In genomic region chr13:114387521-114388171, GRCm38 (mm10) we compare ENCODE assay signal across 8 mouse cellular contexts. TPM values are rescaled to one million over a fixed set of nuclear protein-coding genes. Genes with fewer than 3 reads are reported as not detected.
DNase-seq lines count a peak whose midpoint lies in the region; ATAC-seq and TF ChIP-seq lines count a peak whose summit lies in the region.

No protein-coding gene starts in this region.

- peak overlapping the region; percentile 82 for H3K27ac ChIP-seq in heart, embryonic 11.5 days (ENCODE audit: low read depth, low read length)
- peak overlapping the region; percentile 89 for H3K27ac ChIP-seq in kidney, embryonic 16.5 days (ENCODE audit: low read length)
- H3K27ac ChIP-seq in liver, adult 2 months (replicated peaks; ENCODE audit: insufficient read depth, low read depth, low read length), result peak overlapping the region; percentile 96

- no peak for TF ChIP-seq CTCF in liver, adult 2 months (IDR thresholded peaks at IDR 0.05; ENCODE audit: low read depth, low read length)

- TF ChIP-seq POLR2A in liver, adult 2 months (IDR thresholded peaks at IDR 0.05; ENCODE audit: extremely low read depth, insufficient read depth, low read length), result peak; percentile 69; the same call in 1 of the 2 replicates
- TF ChIP-seq POLR2A in myocyte (IDR thresholded peaks at IDR 0.05; ENCODE audit: insufficient read length, low read depth), result peak; percentile 90

- no peaks in the 10 kb centered on the region for H3K27me3 ChIP-seq in heart, embryonic 11.5 days (ENCODE audit: control insufficient read depth, insufficient read depth, low read length)
- no peaks in the 10 kb centered on the region for H3K27me3 ChIP-seq in kidney, embryonic 16.5 days (ENCODE audit: insufficient read depth, low read length)
- H3K27me3 ChIP-seq in liver, adult 2 months (ENCODE audit: control insufficient read depth, insufficient read depth, low read length), result no peaks in the 10 kb centered on the region
- H3K27me3 ChIP-seq in myocyte (ENCODE audit: control insufficient read depth, insufficient read depth, insufficient read length), result no peaks in the 10 kb centered on the region
- no peaks in the 10 kb centered on the region; the same call in 1 of the 2 replicates for H3K27me3 ChIP-seq in splenic B cell, adult 2 months (ENCODE audit: control insufficient read depth, insufficient read depth, low read length, poor library complexity, severe bottlenecking)

- peak overlapping the region; percentile 83 for H3K4me2 ChIP-seq in heart, embryonic 11.5 days
- H3K4me2 ChIP-seq in kidney, embryonic 16.5 days (replicated peaks; ENCODE audit: low read depth, low read length), result peak overlapping the region; percentile 79
- peak overlapping the region; percentile 79 for H3K4me2 ChIP-seq in myocyte (ENCODE audit: low read depth)

- H3K4me1 ChIP-seq in heart, embryonic 11.5 days (ENCODE audit: control insufficient read depth, insufficient read depth, low read length), result peaks cover 8% of the 10 kb centered on the region; the same call in 1 of the 2 replicates
- H3K4me1 ChIP-seq in kidney, embryonic 16.5 days (ENCODE audit: insufficient read depth, low read length), result peaks cover 8% of the 10 kb centered on the region
- H3K4me1 ChIP-seq in liver, adult 2 months (ENCODE audit: control insufficient read depth, insufficient read depth, low read length), result peaks cover 3% of the 10 kb centered on the region

- peak; percentile 96 for ATAC-seq in erythroblast, adult 5-6 weeks (replicated peaks; ENCODE audit: low FRiP score, poor library complexity, severe bottlenecking)
- peak; percentile 79 for ATAC-seq in heart, embryonic 11.5 days (replicated peaks; ENCODE audit: insufficient number of reproducible peaks, low FRiP score, low TSS enrichment)
- peak; percentile 91 for ATAC-seq in kidney, embryonic 16.5 days (ENCODE audit: low FRiP score, low TSS enrichment)

- peak; percentile 87 to 88 for DNase-seq in B cell, adult 2 months
- DNase-seq in brain, adult 2 months (ENCODE audit: low read depth, low spot score), result peak; percentile 98
- peak; percentile 88 for DNase-seq in liver, adult 2 months (ENCODE audit: extremely low read depth, low read depth, low spot score)
- peak; percentile 93 for DNase-seq in splenic B cell, adult 2 months (ENCODE audit: low read depth, low spot score)

- under 1% methylated on average over 37 of the region's 37 CpGs for WGBS in heart, embryonic 11.5 days (ENCODE audit: insufficient replicate concordance)
- WGBS in kidney, embryonic 16.5 days, result under 1% methylated on average over 37 of the region's 37 CpGs
- WGBS in liver, adult 2 months, result under 1% methylated on average over 37 of the region's 37 CpGs

- no peaks in the 10 kb centered on the region for H3K9me3 ChIP-seq in heart, embryonic 11.5 days (replicated peaks; ENCODE audit: control insufficient read depth, low read length)
- H3K9me3 ChIP-seq in kidney, embryonic 16.5 days (ENCODE audit: low read length), result no peaks in the 10 kb centered on the region

- H3K79me2 ChIP-seq in liver, adult 2 months (ENCODE audit: control insufficient read depth, insufficient read depth, low read length), result peaks cover 10% of the 10 kb centered on the region; the same call in 1 of the 2 replicates
- H3K79me2 ChIP-seq in myocyte (ENCODE audit: control insufficient read depth, insufficient read depth), result peaks cover 38% of the 10 kb centered on the region

- peak overlapping the region; percentile 95 for H3K9ac ChIP-seq in heart, embryonic 11.5 days (ENCODE audit: low read depth, low read length)
- peak overlapping the region; percentile 94 for H3K9ac ChIP-seq in kidney, embryonic 16.5 days (replicated peaks; ENCODE audit: low read length)
- peak overlapping the region; percentile 80 for H3K9ac ChIP-seq in liver, adult 2 months (ENCODE audit: low read depth, low read length)

- peak overlapping the region; percentile 48 for H3ac ChIP-seq in myocyte (ENCODE audit: control insufficient read depth, insufficient read length)

- peak overlapping the region; percentile 98 for H3K4me3 ChIP-seq in heart, embryonic 11.5 days (ENCODE audit: low read depth, low read length)
- peak overlapping the region; percentile 96 for H3K4me3 ChIP-seq in kidney, embryonic 16.5 days (ENCODE audit: low read length)
- H3K4me3 ChIP-seq in liver, adult 2 months (ENCODE audit: insufficient read depth, low read depth, low read length), result peak overlapping the region; percentile 97
- peak overlapping the region; percentile 86 for H3K4me3 ChIP-seq in myocyte

- peaks cover 2% of the 10 kb centered on the region for H3K36me3 ChIP-seq in heart, embryonic 11.5 days (ENCODE audit: control insufficient read depth, insufficient read depth, low read length)
- H3K36me3 ChIP-seq in kidney, embryonic 16.5 days (ENCODE audit: insufficient read depth, low read length), result peaks cover 2% of the 10 kb centered on the region; the same call in 1 of the 2 replicates
- peaks cover 2% of the 10 kb centered on the region for H3K36me3 ChIP-seq in liver, adult 2 months (ENCODE audit: control insufficient read depth, insufficient read depth, low read length)
- H3K36me3 ChIP-seq in myocyte (ENCODE audit: control insufficient read depth, insufficient read depth), result peaks cover 3% of the 10 kb centered on the region
- no peaks in the 10 kb centered on the region for H3K36me3 ChIP-seq in splenic B cell, adult 2 months (ENCODE audit: control insufficient read depth, insufficient read depth, low read length, poor library complexity, severe bottlenecking)

TF ChIP-seq in myocyte, 11 proteins besides CTCF, POLR2A, EP300 and RAD21:
- TF ChIP-seq USF1 (IDR thresholded peaks at IDR 0.05; ENCODE audit: low read depth) (no peak), E2F4 (IDR thresholded peaks at IDR 0.05; ENCODE audit: insufficient read depth) (no peak), TCF3 (IDR thresholded peaks at IDR 0.05; ENCODE audit: insufficient read length, low read depth) (no peak), SRF (IDR thresholded peaks at IDR 0.05; ENCODE audit: control insufficient read depth, insufficient read length, low read depth) (peak; percentile 10), REST (IDR thresholded peaks at IDR 0.05; ENCODE audit: insufficient read depth, insufficient read length) (no peak), TCF12 (IDR thresholded peaks at IDR 0.05; ENCODE audit: insufficient read depth, poor library complexity, severe bottlenecking) (no peak), MAX (IDR thresholded peaks at IDR 0.05; ENCODE audit: low read depth) (no peak), MYOG (IDR thresholded peaks at IDR 0.05; ENCODE audit: control insufficient read depth in 1 of 3, insufficient read depth in 1 of 3, insufficient read length in 2 of 3, low read depth in 2 of 3) (no peak), MYOD1 (IDR thresholded peaks at IDR 0.05; ENCODE audit: control insufficient read depth in 1 of 3, insufficient read length in 2 of 3, low read depth in 2 of 3) (peak in 1 of 3 experiments; percentile 2), CEBPB (IDR thresholded peaks at IDR 0.05; ENCODE audit: insufficient read depth, poor library complexity, severe bottlenecking) (no peak), POLR2AphosphoS2 (IDR thresholded peaks at IDR 0.05; ENCODE audit: insufficient read length, low read depth) (peak; percentile 88)

RNA-seq across cellular contexts. Expression of gene Ndufs4, which starts 0.4 kb away (rescaled TPM):
- total RNA-seq in erythroblast, adult 5-6 weeks (2015; ENCODE audit: low replicate concordance), result 37.8 and 90.5 TPM in 2 replicates
- 16.4 and 51.0 TPM in 2 replicates for total RNA-seq in erythroblast, adult 5-6 weeks (2017; ENCODE audit: low replicate concordance)
- 389 and 403 TPM in 2 replicates for polyA plus RNA-seq in heart, embryonic 11.5 days (2014; fragmentation: Nextera tagmentation; extraction: Ambion mirVana)
- 275 and 293 TPM in 2 replicates for polyA plus RNA-seq in kidney, embryonic 16.5 days (2015; fragmentation: Nextera tagmentation; extraction: Ambion mirVana)
- 70.5 and 75.6 TPM in 2 replicates for total RNA-seq in liver, adult 2 months (2014; rRNA removed)
- 111 and 172 TPM in 2 replicates for polyA plus RNA-seq in liver, adult 2 months (2012; rRNA removed)
- 168 TPM for polyA plus RNA-seq in myocyte (2012; fragmentation: generic; extraction: Trizol)

Comparison
In these comparisons a context has a peak if more than half of its experiments do, and no peak if none do; other contexts are left out.
1. Peak in every context shown above with its lines: DNase-seq, ATAC-seq, H3K4me3 ChIP-seq and H3K27ac ChIP-seq.